Mouse (Mus musculus): ENCODE measurements around the gene Sema4f. TPM values are rescaled to one million over a fixed set of nuclear protein-coding genes. Genes with fewer than 3 reads are reported as not detected.
A peak's percentile ranks its signal among the peaks of the same experiment; 100 is the strongest.

The Sema4f gene
- polyA plus RNA-seq, 1 experiment from 2014 or later = 0.56 TPM

DNA sequence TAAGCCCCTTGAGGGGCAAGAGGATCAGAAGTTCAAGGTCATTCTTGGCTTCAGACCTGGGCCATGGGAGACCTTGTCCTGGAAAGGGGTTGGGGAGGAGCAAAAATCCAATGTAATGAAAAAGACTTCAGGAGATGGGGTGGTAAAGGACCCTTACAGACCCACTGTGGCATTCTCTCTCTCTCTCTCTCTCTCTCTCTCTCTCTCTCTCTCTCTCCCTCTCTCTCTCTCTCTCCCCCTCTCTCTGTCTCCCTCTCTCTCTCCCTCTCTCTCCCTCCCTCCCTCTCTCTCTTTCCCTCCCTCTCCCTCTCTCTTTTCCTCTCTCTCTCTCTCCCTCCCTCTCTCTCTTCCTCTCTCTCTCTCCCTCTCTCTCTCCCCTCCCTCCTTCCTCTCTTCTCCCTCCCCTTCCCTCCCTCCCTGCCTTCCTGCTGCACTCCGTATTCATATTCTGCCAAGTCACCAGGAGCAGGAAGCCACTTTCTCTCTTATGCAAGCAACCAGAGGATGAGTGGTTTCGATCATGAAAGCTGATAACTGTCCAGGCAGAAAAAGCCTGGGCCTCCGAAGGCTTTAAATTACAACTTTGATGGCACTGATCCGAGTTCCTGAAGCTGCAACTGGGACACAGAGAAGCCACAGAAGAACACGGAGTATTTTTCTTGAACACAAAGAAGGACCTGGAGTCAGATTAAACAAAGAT, 67.8 kb downstream of the Sema4f start:
- no peaks in the 10 kb centered on the region for H3K4me1 ChIP-seq (replicated peaks; ENCODE audit: control insufficient read depth, insufficient read depth, low read length)
- WGBS = 5% methylated on average over 5 of the region's 5 CpGs
- no peak overlapping the region for H3K27ac ChIP-seq (ENCODE audit: low read depth, low read length)
- H3K9ac ChIP-seq (ENCODE audit: low read depth, low read length) = no peak overlapping the region
- no peak overlapping the region for H3K4me3 ChIP-seq (ENCODE audit: low read depth, low read length)
- no peak overlapping the region for H3K4me2 ChIP-seq (replicated peaks; ENCODE audit: low read depth)
- no peaks in the 10 kb centered on the region for H3K27me3 ChIP-seq (replicated peaks; ENCODE audit: control insufficient read depth, insufficient read depth, low read length)
- TF ChIP-seq CTCF (IDR thresholded peaks at IDR 0.05; ENCODE audit: low read depth) = no peak
- H3K9me3 ChIP-seq (ENCODE audit: control insufficient read depth) = no peaks in the 10 kb centered on the region
- H3K36me3 ChIP-seq (ENCODE audit: control insufficient read depth, insufficient read depth) = no peaks in the 10 kb centered on the region
- ATAC-seq = no peak

DNA sequence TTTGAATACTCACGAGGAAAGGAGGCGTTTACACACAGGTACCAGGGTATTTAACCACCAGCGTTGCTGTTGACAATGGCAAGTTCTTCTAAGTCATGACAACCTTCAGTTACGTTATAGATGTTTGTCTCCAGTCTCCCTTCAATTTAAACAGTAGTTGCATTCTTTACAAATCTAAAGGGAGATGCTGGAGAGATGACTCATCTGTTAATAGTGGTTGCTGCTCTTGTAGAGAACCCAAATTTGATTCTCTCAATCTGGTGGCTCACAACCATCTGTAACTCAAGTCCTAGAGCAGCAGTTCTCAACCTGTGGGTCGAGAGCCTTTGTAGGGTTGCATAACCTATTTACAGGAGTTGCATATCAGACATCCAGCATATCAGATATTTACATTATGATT, 71.1 kb downstream of the Sema4f start:
- no peak for ATAC-seq

DNA sequence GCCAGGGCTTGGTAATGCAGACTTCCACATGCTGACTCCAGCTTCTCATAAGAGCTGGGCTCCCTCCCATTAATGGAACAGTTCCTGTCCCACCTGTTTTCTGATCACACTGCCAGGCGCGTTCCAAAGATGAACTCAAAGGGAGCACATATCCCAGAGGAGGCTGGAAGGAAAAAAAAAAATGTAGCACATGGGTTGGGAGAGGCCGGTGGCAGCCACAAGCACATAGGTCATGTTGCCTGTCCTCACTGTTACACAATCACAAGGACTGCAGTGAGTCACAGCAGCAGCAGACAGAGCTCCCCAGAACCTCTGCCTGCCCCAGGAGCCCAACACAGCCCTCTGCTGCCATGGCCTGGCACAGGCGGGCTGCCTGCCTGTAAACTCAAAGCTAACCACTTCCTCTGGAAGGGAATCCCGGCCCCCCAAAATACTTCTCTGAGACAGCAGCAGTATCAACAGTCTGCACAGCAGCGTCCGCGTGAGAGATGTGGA, 76.1 kb downstream of the Sema4f start:
- no peak overlapping the region for H3K4me3 ChIP-seq (ENCODE audit: low read depth, low read length)
- no peak overlapping the region for H3K27ac ChIP-seq (ENCODE audit: low read depth, low read length)
- no peak overlapping the region for H3K4me2 ChIP-seq (replicated peaks; ENCODE audit: low read depth)
- peak; percentile 54 for TF ChIP-seq CTCF (IDR thresholded peaks at IDR 0.05; ENCODE audit: low read depth)
- H3K9me3 ChIP-seq (ENCODE audit: control insufficient read depth) = no peaks in the 10 kb centered on the region
- H3K27me3 ChIP-seq (replicated peaks; ENCODE audit: control insufficient read depth, insufficient read depth, low read length) = no peaks in the 10 kb centered on the region
- ATAC-seq = peak; percentile 93
- H3K36me3 ChIP-seq (ENCODE audit: control insufficient read depth, insufficient read depth) = no peaks in the 10 kb centered on the region
- 0 out of 2 replicates have a peak, but pooled peaks cover 4% of the 10 kb centered on the region for H3K4me1 ChIP-seq (replicated peaks; ENCODE audit: control insufficient read depth, insufficient read depth, low read length)
- 57% methylated on average over 8 of the region's 8 CpGs for WGBS
- no peak overlapping the region for H3K9ac ChIP-seq (ENCODE audit: low read depth, low read length)

More for the DNA sequence above, 71.1 kb downstream of the Sema4f start:
- Histone ChIP-seq H3K27ac (ENCODE audit: low read depth, low read length) (no peak overlapping the region), H3K9ac (ENCODE audit: low read depth, low read length) (no peak overlapping the region), H3K4me2 (replicated peaks; ENCODE audit: low read depth) (no peak overlapping the region), H3K9me3 (ENCODE audit: control insufficient read depth) (no peaks in the 10 kb centered on the region), H3K27me3 (replicated peaks; ENCODE audit: control insufficient read depth, insufficient read depth, low read length) (no peaks in the 10 kb centered on the region), H3K36me3 (ENCODE audit: control insufficient read depth, insufficient read depth) (no peaks in the 10 kb centered on the region), H3K4me3 (ENCODE audit: low read depth, low read length) (no peak overlapping the region), H3K4me1 (replicated peaks; ENCODE audit: control insufficient read depth, insufficient read depth, low read length) (no peaks in the 10 kb centered on the region)
- whole genome bisulfite sequencing = 64% methylated on average over 5 of the region's 5 CpGs
- TF ChIP-seq CTCF (IDR thresholded peaks at IDR 0.05; ENCODE audit: low read depth) = no peak

DNA sequence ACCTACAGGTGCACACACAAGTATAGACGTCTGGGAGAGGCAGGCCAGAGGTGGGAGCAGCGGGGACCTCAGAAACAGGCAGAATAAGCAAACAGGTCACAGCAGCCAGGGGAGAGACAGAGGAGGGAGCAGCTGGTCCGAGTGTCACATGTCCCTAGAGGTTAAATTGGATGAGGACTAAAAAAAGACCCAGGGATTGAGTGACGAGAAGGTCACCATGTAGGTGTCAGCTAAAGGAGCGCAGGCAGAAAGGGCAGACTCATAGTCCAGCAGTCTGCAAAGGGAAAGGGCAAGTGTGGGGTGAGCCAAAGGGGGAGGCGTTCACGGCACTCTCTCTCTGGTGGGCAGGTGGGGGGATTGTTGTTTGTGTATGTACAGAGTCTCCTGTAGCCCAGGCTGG, 77.1 kb downstream of the Sema4f start:
- Histone ChIP-seq H3K9ac (ENCODE audit: low read depth, low read length) (no peak overlapping the region), H3K9me3 (ENCODE audit: control insufficient read depth) (no peaks in the 10 kb centered on the region)

DNA sequence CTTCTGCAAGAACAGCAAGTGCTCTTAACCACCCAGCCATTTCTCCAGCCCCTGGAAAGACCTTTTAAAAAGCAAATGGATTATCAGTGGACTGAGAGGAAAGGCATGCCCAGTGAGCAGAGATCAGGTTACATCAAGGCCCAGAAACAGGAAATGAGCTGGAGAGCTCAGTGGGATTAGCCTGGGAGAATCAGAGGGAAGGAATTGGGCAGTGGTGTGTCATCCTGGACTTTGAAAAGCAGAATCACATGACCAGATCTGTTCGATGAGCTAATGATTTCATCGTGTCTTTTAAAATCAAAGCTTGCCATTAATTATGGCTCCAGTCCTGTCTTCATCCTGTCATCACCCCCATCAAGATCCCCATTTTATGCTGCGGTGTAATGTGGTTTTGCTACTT, 77.5 kb downstream of the Sema4f start:
- Histone ChIP-seq H3K4me1 (replicated peaks; ENCODE audit: control insufficient read depth, insufficient read depth, low read length) (0 out of 2 replicates have a peak, but pooled peaks cover 4% of the 10 kb centered on the region), H3K9me3 (ENCODE audit: control insufficient read depth) (no peaks in the 10 kb centered on the region), H3K4me2 (replicated peaks; ENCODE audit: low read depth) (no peak overlapping the region), H3K27ac (ENCODE audit: low read depth, low read length) (no peak overlapping the region), H3K9ac (ENCODE audit: low read depth, low read length) (no peak overlapping the region), H3K4me3 (ENCODE audit: low read depth, low read length) (no peak overlapping the region), H3K36me3 (ENCODE audit: control insufficient read depth, insufficient read depth) (no peaks in the 10 kb centered on the region), H3K27me3 (replicated peaks; ENCODE audit: control insufficient read depth, insufficient read depth, low read length) (no peaks in the 10 kb centered on the region)
- no peak for TF ChIP-seq CTCF (IDR thresholded peaks at IDR 0.05; ENCODE audit: low read depth)
- ATAC-seq = no peak
- 53% methylated on average over 3 of the region's 3 CpGs for WGBS

More for the DNA sequence above, 77.1 kb downstream of the Sema4f start:
- H3K4me3 ChIP-seq (ENCODE audit: low read depth, low read length) = no peak overlapping the region
- H3K4me1 ChIP-seq (replicated peaks; ENCODE audit: control insufficient read depth, insufficient read depth, low read length) = 0 out of 2 replicates have a peak, but pooled peaks cover 4% of the 10 kb centered on the region
- no peak for TF ChIP-seq CTCF (IDR thresholded peaks at IDR 0.05; ENCODE audit: low read depth)
- H3K4me2 ChIP-seq (replicated peaks; ENCODE audit: low read depth) = no peak overlapping the region
- no peak for ATAC-seq
- H3K27ac ChIP-seq (ENCODE audit: low read depth, low read length) = no peak overlapping the region
- H3K27me3 ChIP-seq (replicated peaks; ENCODE audit: control insufficient read depth, insufficient read depth, low read length) = no peaks in the 10 kb centered on the region
- WGBS = 72% methylated on average over 7 of the region's 7 CpGs
- H3K36me3 ChIP-seq (ENCODE audit: control insufficient read depth, insufficient read depth) = no peaks in the 10 kb centered on the region

Other genes with a start within 250 kb of the Sema4f start
- gene Pole4, start 234.4 kb downstream of the Sema4f start, polyA plus RNA-seq (2015; fragmentation: Nextera tagmentation; extraction: Ambion mirVana) = 73.1 and 74.4 TPM in 2 replicates
- gene Hk2, start 165.3 kb downstream of the Sema4f start, polyA plus RNA-seq (2015; fragmentation: Nextera tagmentation; extraction: Ambion mirVana) = 2.5 and 2.8 TPM in 2 replicates
- gene M1ap, start 7.1 kb upstream of the Sema4f start, polyA plus RNA-seq (2015; fragmentation: Nextera tagmentation; extraction: Ambion mirVana) = 0.16 TPM in 1 of 2 replicates, not detected in the other
- gene Dok1, start 93.7 kb upstream of the Sema4f start, polyA plus RNA-seq (2015; fragmentation: Nextera tagmentation; extraction: Ambion mirVana) = 7.7 and 8.8 TPM in 2 replicates
- 4.1 and 4.7 TPM in 2 replicates for gene Loxl3, start 94.4 kb upstream of the Sema4f start, polyA plus RNA-seq (2015; fragmentation: Nextera tagmentation; extraction: Ambion mirVana)
- gene Aup1, start 114.8 kb upstream of the Sema4f start, polyA plus RNA-seq (2015; fragmentation: Nextera tagmentation; extraction: Ambion mirVana) = 191 and 210 TPM in 2 replicates
- 22.7 and 24.0 TPM in 2 replicates for gene Htra2, start 115.5 kb upstream of the Sema4f start, polyA plus RNA-seq (2015; fragmentation: Nextera tagmentation; extraction: Ambion mirVana)
- 24.8 and 27.1 TPM in 2 replicates for gene Dqx1, start 118.1 kb upstream of the Sema4f start, polyA plus RNA-seq (2015; fragmentation: Nextera tagmentation; extraction: Ambion mirVana)
- 7.6 and 8.4 TPM in 2 replicates for gene Tlx2, start 130.5 kb upstream of the Sema4f start, polyA plus RNA-seq (2015; fragmentation: Nextera tagmentation; extraction: Ambion mirVana)
- 13.6 and 14.4 TPM in 2 replicates for gene Pcgf1, start 138.1 kb upstream of the Sema4f start, polyA plus RNA-seq (2015; fragmentation: Nextera tagmentation; extraction: Ambion mirVana)
- gene Lbx2, start 146.6 kb upstream of the Sema4f start, polyA plus RNA-seq (2015; fragmentation: Nextera tagmentation; extraction: Ambion mirVana) = 0.23 TPM in 1 of 2 replicates, not detected in the other
- 0.84 and 1.3 TPM in 2 replicates for gene Ccdc142, start 161.8 kb upstream of the Sema4f start, polyA plus RNA-seq (2015; fragmentation: Nextera tagmentation; extraction: Ambion mirVana)
- 1.1 and 1.2 TPM in 2 replicates for gene Gm42688, start 161.8 kb upstream of the Sema4f start, polyA plus RNA-seq (2015; fragmentation: Nextera tagmentation; extraction: Ambion mirVana)
- 113 and 115 TPM in 2 replicates for gene Mrpl53, start 169.3 kb upstream of the Sema4f start, polyA plus RNA-seq (2015; fragmentation: Nextera tagmentation; extraction: Ambion mirVana)
- 18.4 and 20.9 TPM in 2 replicates for gene Mogs, start 175.7 kb upstream of the Sema4f start, polyA plus RNA-seq (2015; fragmentation: Nextera tagmentation; extraction: Ambion mirVana)
- 69.1 and 72.7 TPM in 2 replicates for gene Wbp1, start 181.8 kb upstream of the Sema4f start, polyA plus RNA-seq (2015; fragmentation: Nextera tagmentation; extraction: Ambion mirVana)
- gene Ino80b, start 185.7 kb upstream of the Sema4f start, polyA plus RNA-seq (2015; fragmentation: Nextera tagmentation; extraction: Ambion mirVana) = 6.0 and 8.5 TPM in 2 replicates
- gene Rtkn, start 195.7 kb upstream of the Sema4f start, polyA plus RNA-seq (2015; fragmentation: Nextera tagmentation; extraction: Ambion mirVana) = 19.7 and 21.1 TPM in 2 replicates
- gene Wdr54, start 216.6 kb upstream of the Sema4f start, polyA plus RNA-seq (2015; fragmentation: Nextera tagmentation; extraction: Ambion mirVana) = 1.0 and 1.2 TPM in 2 replicates
- 0.60 and 1.0 TPM in 2 replicates for gene 1700003E16Rik, start 216.6 kb upstream of the Sema4f start, polyA plus RNA-seq (2015; fragmentation: Nextera tagmentation; extraction: Ambion mirVana)
- gene Dctn1, start 226.2 kb upstream of the Sema4f start, polyA plus RNA-seq (2015; fragmentation: Nextera tagmentation; extraction: Ambion mirVana) = 47.1 and 49.9 TPM in 2 replicates

Data from intestine, postnatal 0 days (tissue).